Mouse (Mus musculus) liver, embryonic 14.5 days (tissue): ENCODE measurements around the gene Fam234b.

ENCODE experiments used
- CTCF ChIP-seq: IDR thresholded peaks from 2 replicates; pipeline ENCODE4 v1.5.1; 2016; ENCODE audit warnings: antibody characterized with exemption, low read depth, control low read depth
- EP300 ChIP-seq: IDR thresholded peaks from 2 replicates; pipeline ENCODE4 v1.6.1; 2016; ENCODE audit warnings: antibody characterized with exemption, low read depth

DNA sequence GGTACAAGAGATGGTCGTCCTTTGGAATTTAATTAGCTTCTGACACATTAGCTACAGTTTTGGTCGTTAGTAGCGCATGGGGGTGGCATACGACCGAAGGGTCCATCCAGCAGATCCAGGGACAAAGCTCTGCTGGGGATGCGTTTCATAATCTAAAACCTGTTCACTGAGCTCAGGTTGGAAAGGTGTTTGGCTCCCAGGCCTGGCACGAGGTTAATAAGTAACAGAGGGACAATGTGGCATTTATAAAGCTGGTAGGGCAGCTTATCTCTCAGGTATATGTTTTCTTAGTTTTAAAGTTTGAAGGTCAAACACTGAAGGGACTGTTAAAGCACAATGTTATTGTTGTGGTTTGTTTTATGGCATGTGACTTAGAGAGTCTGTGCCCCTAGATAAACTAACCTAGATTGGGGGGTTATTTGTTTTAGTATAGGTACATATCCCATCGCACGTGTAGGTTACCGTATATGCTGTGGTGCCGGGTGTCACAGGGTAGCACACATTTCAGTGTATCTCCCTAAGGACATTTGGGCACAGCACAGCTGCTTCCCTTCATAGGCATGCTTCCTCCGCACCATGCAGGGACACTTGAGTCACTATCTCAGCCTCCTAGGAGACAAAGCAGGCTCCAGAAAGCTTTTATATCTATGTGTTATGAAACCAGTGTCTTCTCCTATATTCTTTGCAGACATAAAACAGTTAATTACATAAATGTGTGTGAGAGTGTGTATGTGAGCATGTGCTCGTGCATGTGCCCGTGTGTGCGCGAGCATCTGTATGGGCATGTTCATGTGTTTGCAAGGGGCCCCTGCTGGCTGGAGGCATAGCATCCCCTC, 2.6 kb downstream of the Fam234b start:
- TF ChIP-seq EP300 (no peak), CTCF (no peak)
